Mouse (Mus musculus) hindbrain, embryonic 13.5 days (tissue): Measurements from ENCODE around the gene Mdm1. TPM values are rescaled to one million over a fixed set of nuclear protein-coding genes. Genes with fewer than 3 reads are reported as not detected.

ENCODE experiments used
- ATAC-seq: fragments of 200-750 bp; cut with Nextera tagmentation; 2 replicates; pipeline ENCODE4 v1.8.0; 2017; ENCODE audit warnings: moderate TSS enrichment; ENCODE audit not compliant: low FRiP score
- H3K27ac ChIP-seq: fragments of 300-500 bp; sonication (generic); 2 replicates; pipeline ENCODE4 v1.5.1; 2015; ENCODE audit warnings: inconsistent platforms, mild to moderate bottlenecking, moderate library complexity
- H3K27me3 ChIP-seq: fragments of 300-500 bp; sonication (generic); 2 replicates; pipeline ENCODE4 v1.6.1; 2015; ENCODE audit warnings: mild to moderate bottlenecking, inconsistent platforms
- H3K36me3 ChIP-seq: fragments of 300-500 bp; sonication (generic); 2 replicates; pipeline ENCODE4 v1.6.1; 2015; ENCODE audit warnings: mild to moderate bottlenecking, inconsistent platforms
- H3K4me1 ChIP-seq: fragments of 300-500 bp; sonication (generic); replicated peaks from 2 replicates; pipeline ENCODE4 v1.6.1; 2015; ENCODE audit warnings: inconsistent platforms
- H3K4me2 ChIP-seq: fragments of 300-500 bp; sonication (generic); 2 replicates; pipeline ENCODE4 v1.6.1; 2015; ENCODE audit warnings: inconsistent platforms, mild to moderate bottlenecking, moderate library complexity
- H3K4me3 ChIP-seq: fragments of 300-500 bp; sonication (generic); 2 replicates; pipeline ENCODE4 v1.5.1; 2015; ENCODE audit warnings: mild to moderate bottlenecking, inconsistent platforms
- H3K9ac ChIP-seq: fragments of 300-500 bp; sonication (generic); 2 replicates; pipeline ENCODE4 v1.6.1; 2015; ENCODE audit warnings: mild to moderate bottlenecking, inconsistent platforms
- H3K9me3 ChIP-seq: fragments of 300-500 bp; sonication (generic); 2 replicates; pipeline ENCODE4 v1.6.1; 2016; ENCODE audit warnings: inconsistent platforms
- WGBS: fragments of 180-500 bp; shearing (Covaris S2); methylation state at CpG from one replicate; pipeline ENCODE4 v1.1.7; 2015; 5-methylcytosine and 5-hydroxymethylcytosine counted together
- polyA plus RNA-seq: library from polyadenylated mRNA; unstranded; fragments of >200 nt; fragmentation: Nextera tagmentation; extraction: Ambion mirVana; gene quantifications from 2 replicates; pipeline ENCODE4 v1.2.1, GENCODE M21; 2015

Mdm1 gene
- polyA plus RNA-seq, 1 experiment from 2014 or later = 37.1 TPM

- H3K4me3 ChIP-seq = no peak overlapping the region
- no peaks in the 10 kb centered on the region for H3K36me3 ChIP-seq
- 50% methylated on average over 20 of the region's 20 CpGs for WGBS
- H3K9me3 ChIP-seq = no peaks in the 10 kb centered on the region
- no peaks in the 10 kb centered on the region for H3K4me1 ChIP-seq
- no peak overlapping the region for H3K27ac ChIP-seq
- no peak overlapping the region for H3K4me2 ChIP-seq
- peaks cover 18% of the 10 kb centered on the region for H3K27me3 ChIP-seq
- no peak overlapping the region for H3K9ac ChIP-seq
- ATAC-seq = no peak
Measured at GRCm38 (mm10) chr10:118129001-118129682, 12.5 kb upstream of the Mdm1 start.

DNA sequence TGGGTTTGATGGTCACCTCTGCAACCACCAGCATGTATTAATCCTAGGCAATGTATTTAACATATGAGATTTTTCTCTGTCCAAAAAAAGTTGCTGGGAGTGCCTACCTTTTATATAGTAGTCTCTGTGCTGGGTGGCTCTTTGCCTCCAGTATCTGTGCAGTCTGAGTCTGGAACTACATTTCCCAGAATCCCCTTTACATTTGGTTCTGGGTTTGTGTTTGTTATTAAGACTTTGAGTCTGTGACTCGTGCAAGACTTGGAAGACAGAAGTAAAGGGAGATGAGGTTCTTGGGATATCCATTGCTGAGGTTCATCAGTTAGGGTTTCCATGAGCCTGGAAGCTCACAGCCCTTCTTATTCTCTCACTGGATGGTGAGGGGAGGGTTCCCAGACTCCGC is 11.6 kb upstream of the Mdm1 start:
- no peak overlapping the region for H3K4me2 ChIP-seq
- 57% methylated on average over 2 of the region's 2 CpGs for WGBS

GRCm38 (mm10) chr10:118132993-118133392 is 8.6 kb upstream of the Mdm1 start:
- no peaks in the 10 kb centered on the region for H3K36me3 ChIP-seq
- no peak overlapping the region; the same call in 1 of the 2 replicates for H3K4me3 ChIP-seq
- H3K9me3 ChIP-seq = no peaks in the 10 kb centered on the region
- WGBS = 70% methylated on average over 6 of the region's 6 CpGs
- H3K27ac ChIP-seq = no peak overlapping the region
- H3K27me3 ChIP-seq = peaks cover 18% of the 10 kb centered on the region
- H3K4me2 ChIP-seq = peak overlapping the region; percentile 31
- ATAC-seq = peak; percentile 61; the same call in 1 of the 2 replicates
- H3K4me1 ChIP-seq = no peaks in the 10 kb centered on the region
- no peak overlapping the region for H3K9ac ChIP-seq

More for the DNA sequence above, 11.6 kb upstream of the Mdm1 start:
- Histone ChIP-seq H3K36me3 (no peaks in the 10 kb centered on the region), H3K4me1 (no peaks in the 10 kb centered on the region), H3K27ac (no peak overlapping the region), H3K9me3 (no peaks in the 10 kb centered on the region), H3K27me3 (peaks cover 18% of the 10 kb centered on the region), H3K9ac (no peak overlapping the region), H3K4me3 (no peak overlapping the region)
- no peak for ATAC-seq

- no peaks in the 10 kb centered on the region for H3K36me3 ChIP-seq
- ATAC-seq = no peak
- H3K4me2 ChIP-seq = no peak overlapping the region
- H3K4me1 ChIP-seq = peaks cover 23% of the 10 kb centered on the region
- H3K9ac ChIP-seq = no peak overlapping the region
- no peak overlapping the region for H3K27ac ChIP-seq
- WGBS = 92% methylated on average over 11 of the region's 11 CpGs
- H3K27me3 ChIP-seq = no peaks in the 10 kb centered on the region
- no peaks in the 10 kb centered on the region for H3K9me3 ChIP-seq
- no peak overlapping the region for H3K4me3 ChIP-seq
Measured at GRCm38 (mm10) chr10:118138508-118138907, 3.1 kb upstream of the Mdm1 start.

GRCm38 (mm10) chr10:118139837-118140570 is 1.6 kb upstream of the Mdm1 start:
- WGBS = 70% methylated on average over 8 of the region's 8 CpGs
- peaks cover 27% of the 10 kb centered on the region for H3K4me1 ChIP-seq
- H3K4me3 ChIP-seq = no peak overlapping the region
- no peak overlapping the region for H3K4me2 ChIP-seq
- no peak overlapping the region for H3K9ac ChIP-seq
- no peaks in the 10 kb centered on the region for H3K9me3 ChIP-seq
- no peak overlapping the region for H3K27ac ChIP-seq
- no peaks in the 10 kb centered on the region for H3K27me3 ChIP-seq
- no peak for ATAC-seq
- H3K36me3 ChIP-seq = peaks cover 9% of the 10 kb centered on the region; the same call in 1 of the 2 replicates

DNA sequence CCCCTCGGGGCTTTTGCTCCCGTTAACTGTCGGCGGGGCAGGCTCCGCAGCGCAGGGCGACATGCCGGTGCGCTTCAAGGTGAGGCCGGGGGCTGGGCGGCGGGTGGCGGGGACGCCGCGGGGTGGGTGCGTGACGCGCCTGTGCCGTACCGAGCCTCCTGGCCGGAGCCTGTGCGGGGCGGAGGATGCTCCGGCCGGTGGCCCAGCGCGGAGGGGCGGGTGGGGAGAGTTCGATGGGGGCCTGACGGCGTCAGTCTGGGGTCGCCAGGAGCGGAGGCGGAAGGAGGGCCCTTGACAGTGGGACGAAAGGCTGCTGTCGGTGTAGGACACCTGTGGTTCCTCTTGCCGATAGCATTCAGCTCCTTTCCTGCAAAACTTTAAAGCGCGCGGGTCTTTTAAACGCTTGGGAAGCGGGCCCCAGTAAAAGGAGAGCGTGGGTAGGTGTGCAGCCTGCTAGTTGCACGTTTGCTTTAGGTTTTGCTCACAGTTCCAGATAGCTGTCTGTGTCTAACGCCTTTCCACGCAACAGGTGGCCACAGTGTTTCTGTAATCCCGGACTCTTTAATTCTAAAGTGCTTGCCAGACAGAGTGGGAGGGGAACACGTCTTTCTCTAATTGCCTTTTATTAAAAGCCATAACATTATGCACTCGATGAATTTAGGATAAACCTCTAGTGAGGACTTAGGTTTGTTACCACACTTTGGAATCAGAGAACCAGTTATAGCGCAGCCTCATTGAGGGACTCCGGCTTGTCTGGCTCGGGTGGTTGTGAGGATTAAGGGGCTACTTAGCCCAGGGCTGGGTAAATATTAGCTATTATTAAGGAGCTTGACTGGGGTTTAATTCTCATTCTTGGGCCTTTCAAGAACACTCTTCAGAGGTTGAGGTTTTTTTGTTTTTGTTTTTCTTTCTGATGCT is 532 bp downstream of the Mdm1 start:
- Histone ChIP-seq H3K27ac (no peak overlapping the region; the same call in 1 of the 2 replicates), H3K27me3 (no peaks in the 10 kb centered on the region), H3K9me3 (no peaks in the 10 kb centered on the region), H3K9ac (peak overlapping the region; percentile 79), H3K4me1 (peaks cover 27% of the 10 kb centered on the region), H3K36me3 (peaks cover 19% of the 10 kb centered on the region), H3K4me2 (peak overlapping the region; percentile 75), H3K4me3 (peak overlapping the region; percentile 91)
- WGBS = 3% methylated on average over 51 of the region's 53 CpGs
- ATAC-seq = peak; percentile 84

- H3K4me3 ChIP-seq = no peak overlapping the region
- H3K4me2 ChIP-seq = no peak overlapping the region
- no peaks in the 10 kb centered on the region for H3K9me3 ChIP-seq
- H3K36me3 ChIP-seq = peaks cover 50% of the 10 kb centered on the region
- no peaks in the 10 kb centered on the region for H3K27me3 ChIP-seq
- H3K9ac ChIP-seq = no peak overlapping the region
- ATAC-seq = no peak
- H3K27ac ChIP-seq = no peak overlapping the region
- H3K4me1 ChIP-seq = 0 out of 2 replicates have a peak, but pooled peaks cover 1% of the 10 kb centered on the region
- 82% methylated on average over 5 of the region's 5 CpGs for WGBS
Measured at GRCm38 (mm10) chr10:118149381-118149780, 7.8 kb downstream of the Mdm1 start.

DNA sequence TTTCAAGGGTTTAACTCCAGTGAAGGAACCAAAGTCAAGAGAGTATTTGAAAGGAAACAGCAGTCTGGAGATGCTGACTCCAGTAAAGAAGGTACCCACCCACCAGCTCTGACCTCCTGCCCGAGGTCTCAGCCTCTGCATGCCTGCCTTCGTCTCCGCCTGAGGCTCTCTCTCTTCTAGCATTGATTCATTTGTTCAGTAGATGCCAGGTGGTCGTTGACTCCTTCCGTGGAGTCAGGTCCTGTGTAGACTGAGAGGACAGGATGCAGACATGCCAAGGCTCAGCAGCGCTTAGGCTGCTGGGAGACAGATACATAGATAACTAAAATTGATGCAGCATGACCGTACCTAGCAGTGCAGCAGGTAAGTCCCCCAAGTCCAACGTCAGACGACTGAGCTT is 9.3 kb downstream of the Mdm1 start:
- H3K27ac ChIP-seq = no peak overlapping the region
- H3K4me2 ChIP-seq = no peak overlapping the region
- WGBS = 89% methylated on average over 9 of the region's 9 CpGs

GRCm38 (mm10) chr10:118155932-118156331 is 14.3 kb downstream of the Mdm1 start:
- Histone ChIP-seq H3K36me3 (peaks cover 62% of the 10 kb centered on the region), H3K27ac (no peak overlapping the region), H3K9me3 (no peaks in the 10 kb centered on the region), H3K27me3 (no peaks in the 10 kb centered on the region), H3K4me2 (no peak overlapping the region), H3K4me1 (no peaks in the 10 kb centered on the region), H3K4me3 (no peak overlapping the region), H3K9ac (no peak overlapping the region)
- ATAC-seq = no peak

More for the DNA sequence above, 9.3 kb downstream of the Mdm1 start:
- H3K9me3 ChIP-seq = no peaks in the 10 kb centered on the region
- no peak for ATAC-seq
- no peak overlapping the region for H3K9ac ChIP-seq
- peaks cover 53% of the 10 kb centered on the region for H3K36me3 ChIP-seq
- H3K27me3 ChIP-seq = no peaks in the 10 kb centered on the region
- no peaks in the 10 kb centered on the region for H3K4me1 ChIP-seq
- no peak overlapping the region for H3K4me3 ChIP-seq

DNA sequence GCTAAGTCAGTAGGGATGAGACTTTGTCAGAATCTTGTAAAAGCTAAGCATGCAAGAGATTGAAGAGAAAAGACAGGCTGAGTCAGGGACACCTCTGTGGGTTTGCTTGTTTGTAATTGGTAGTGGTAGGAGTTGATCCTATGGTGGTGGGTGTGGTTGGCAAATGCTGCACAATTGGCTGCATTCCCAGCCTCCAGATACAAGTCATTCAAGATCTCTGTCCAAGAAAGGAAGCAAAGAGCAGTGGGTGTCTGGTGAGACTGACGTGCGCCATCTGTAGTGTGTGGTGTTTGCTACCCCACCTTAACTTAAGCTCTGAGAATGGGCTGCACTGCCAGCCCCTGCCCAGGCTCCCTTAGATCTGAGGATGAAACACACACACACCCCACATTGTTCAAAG is 19.5 kb downstream of the Mdm1 start:
- H3K9me3 ChIP-seq = no peaks in the 10 kb centered on the region
- no peak overlapping the region for H3K4me2 ChIP-seq
- H3K4me3 ChIP-seq = no peak overlapping the region
- no peaks in the 10 kb centered on the region for H3K27me3 ChIP-seq
- no peak overlapping the region for H3K9ac ChIP-seq
- H3K36me3 ChIP-seq = peaks cover 79% of the 10 kb centered on the region
- no peak for ATAC-seq
- no peak overlapping the region for H3K27ac ChIP-seq
- H3K4me1 ChIP-seq = no peaks in the 10 kb centered on the region
- 89% methylated on average over 2 of the region's 2 CpGs for WGBS

GRCm38 (mm10) chr10:118169212-118169611 is 27.6 kb downstream of the Mdm1 start:
- Histone ChIP-seq H3K36me3 (peaks cover 38% of the 10 kb centered on the region), H3K4me3 (no peak overlapping the region), H3K4me1 (no peaks in the 10 kb centered on the region), H3K9me3 (no peaks in the 10 kb centered on the region), H3K4me2 (no peak overlapping the region), H3K27me3 (no peaks in the 10 kb centered on the region), H3K9ac (no peak overlapping the region), H3K27ac (no peak overlapping the region)
- no peak for ATAC-seq
- WGBS = 58% methylated on average over 12 of the region's 12 CpGs

DNA sequence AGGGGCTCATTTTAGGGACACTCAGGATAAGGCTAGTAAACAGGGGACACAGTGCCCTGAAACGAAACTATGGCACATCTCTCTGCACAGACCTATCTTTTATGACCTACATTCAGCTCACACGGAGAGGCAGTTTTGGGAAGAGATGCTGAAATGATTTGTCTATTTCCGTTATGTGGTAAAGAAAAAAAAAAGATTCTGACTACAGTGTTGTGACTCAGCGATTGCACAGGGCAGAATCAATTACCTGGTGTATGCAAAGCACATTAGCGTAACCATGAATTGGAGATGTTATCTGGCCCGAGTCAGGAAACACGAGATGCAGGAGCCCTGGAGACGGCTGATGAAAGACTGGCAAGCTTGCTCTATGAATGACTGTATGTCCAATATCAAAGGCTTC is 30.8 kb downstream of the Mdm1 start:
- Histone ChIP-seq H3K36me3 (peaks cover 11% of the 10 kb centered on the region), H3K4me2 (no peak overlapping the region), H3K27ac (no peak overlapping the region), H3K4me3 (no peak overlapping the region), H3K27me3 (no peaks in the 10 kb centered on the region), H3K9me3 (no peaks in the 10 kb centered on the region), H3K4me1 (no peaks in the 10 kb centered on the region), H3K9ac (no peak overlapping the region)
- no peak for ATAC-seq
- 78% methylated on average over 8 of the region's 8 CpGs for WGBS
